Mouse (Mus musculus): ENCODE measurements around the gene Ccdc88a. TPM values are rescaled to one million over a fixed set of nuclear protein-coding genes. Genes with fewer than 3 reads are reported as not detected.
A peak's percentile ranks its signal among the peaks of the same experiment; 100 is the strongest.

The Ccdc88a gene
- polyA plus RNA-seq (2014; fragmentation: Nextera tagmentation; extraction: Ambion mirVana), result 26.2 and 27.9 TPM in 2 replicates

DNA sequence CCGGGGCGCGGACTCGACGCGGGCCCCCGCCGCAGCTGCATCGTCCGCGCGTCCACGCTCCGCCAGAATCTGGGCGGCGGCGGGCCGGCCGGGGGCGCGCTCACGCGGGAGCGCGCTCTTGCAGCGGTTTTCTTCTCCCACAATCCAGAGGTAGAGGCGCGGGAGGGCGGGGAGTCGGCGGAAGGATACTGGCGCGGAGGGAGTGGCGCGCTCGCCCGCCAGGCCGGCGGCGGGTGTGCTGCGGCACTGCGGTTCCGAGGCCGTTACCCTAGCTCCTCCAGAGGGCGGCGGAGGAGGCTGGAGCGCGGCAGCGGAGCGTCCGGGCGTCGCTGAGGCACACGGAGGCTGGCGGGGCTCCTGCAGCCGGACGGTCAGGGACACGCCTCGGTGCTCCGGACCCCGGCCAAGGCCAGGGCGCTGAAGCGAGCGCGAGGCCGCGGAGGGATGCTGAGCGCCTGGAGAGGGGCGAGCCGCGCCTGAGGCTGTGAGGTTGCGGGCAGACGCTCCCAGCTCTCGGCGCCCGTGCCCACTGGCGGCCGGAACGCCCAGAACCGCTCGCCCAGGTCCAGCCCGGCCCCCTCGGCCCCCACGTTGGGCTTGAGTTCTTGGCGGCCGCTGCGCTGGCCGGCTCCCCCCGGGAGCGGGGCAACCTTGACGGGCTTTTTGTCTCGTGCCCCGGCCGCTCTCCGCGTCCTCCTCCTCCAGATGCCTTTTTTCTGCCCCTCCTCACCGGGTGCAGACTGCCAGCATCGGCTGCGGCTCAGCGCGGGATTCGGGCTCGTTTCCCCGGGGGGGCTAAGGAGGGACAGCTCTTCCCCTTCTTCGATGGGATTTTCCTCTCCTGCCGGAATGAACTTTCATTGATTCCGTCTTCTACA lies at the start of gene Ccdc88a:
TSS of gene Ccdc88a (plus strand) at position 263 of the 878 bp plus-strand sequence.
- Histone ChIP-seq H3K27me3 (replicated peaks; ENCODE audit: control insufficient read depth, insufficient read depth, low read length) (no peaks in the 10 kb centered on the region), H3K27ac (replicated peaks; ENCODE audit: low read depth, low read length) (peak within 1 kb of the TSS; percentile 95), H3K9ac (ENCODE audit: low read depth, low read length) (peak within 1 kb of the TSS; percentile 95), H3K4me3 (ENCODE audit: low read depth, low read length) (peak within 1 kb of the TSS; percentile 96), H3K9me3 (ENCODE audit: control insufficient read depth, low read length) (no peaks in the 10 kb centered on the region), H3K4me2 (ENCODE audit: low read depth, low read length) (peak within 1 kb of the TSS; percentile 72), H3K36me3 (ENCODE audit: control insufficient read depth, insufficient read depth, low read length) (no peaks in the 10 kb centered on the region), H3K4me1 (ENCODE audit: control insufficient read depth, insufficient read depth, low read length) (peaks cover 3% of the 10 kb centered on the region; the same call in 1 of the 2 replicates)
- WGBS, result under 1% methylated on average over 61 of the region's 107 CpGs
- DNase-seq (ENCODE audit: low spot score) (peak; percentile 97), ATAC-seq (ENCODE audit: low read depth) (peak; percentile 96)

DNA sequence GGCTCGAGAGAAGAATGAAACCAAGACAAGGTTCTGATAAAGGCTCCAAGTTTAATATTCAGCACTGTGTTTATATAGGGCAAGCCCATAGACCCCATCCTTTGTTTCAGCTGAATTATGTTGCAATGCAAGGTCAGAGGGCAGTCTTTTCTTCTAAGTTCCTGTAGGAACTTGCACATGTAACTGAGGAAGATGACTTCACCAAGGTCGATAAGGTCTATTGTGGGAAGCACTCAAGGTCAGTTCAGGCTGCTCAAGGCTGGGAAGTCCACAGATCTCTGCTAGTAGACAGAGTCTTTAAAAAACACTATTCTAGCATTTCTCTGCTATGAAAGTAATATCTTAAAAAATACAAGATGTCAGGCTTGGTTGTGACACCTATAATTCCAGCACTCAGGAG lies 38.0 kb upstream of the Ccdc88a start:
- ATAC-seq (ENCODE audit: low read depth), result no peak
- Histone ChIP-seq H3K9me3 (ENCODE audit: control insufficient read depth, low read length) (no peaks in the 10 kb centered on the region), H3K9ac (ENCODE audit: low read depth, low read length) (no peak overlapping the region), H3K27ac (replicated peaks; ENCODE audit: low read depth, low read length) (no peak overlapping the region), H3K36me3 (ENCODE audit: control insufficient read depth, insufficient read depth, low read length) (no peaks in the 10 kb centered on the region), H3K27me3 (replicated peaks; ENCODE audit: control insufficient read depth, insufficient read depth, low read length) (no peaks in the 10 kb centered on the region), H3K4me1 (ENCODE audit: control insufficient read depth, insufficient read depth, low read length) (no peaks in the 10 kb centered on the region), H3K4me2 (ENCODE audit: low read depth, low read length) (no peak overlapping the region), H3K4me3 (ENCODE audit: low read depth, low read length) (no peak overlapping the region)
- no peak for DNase-seq (ENCODE audit: low spot score)
- 73% methylated on average over 2 of the region's 2 CpGs for WGBS

DNA sequence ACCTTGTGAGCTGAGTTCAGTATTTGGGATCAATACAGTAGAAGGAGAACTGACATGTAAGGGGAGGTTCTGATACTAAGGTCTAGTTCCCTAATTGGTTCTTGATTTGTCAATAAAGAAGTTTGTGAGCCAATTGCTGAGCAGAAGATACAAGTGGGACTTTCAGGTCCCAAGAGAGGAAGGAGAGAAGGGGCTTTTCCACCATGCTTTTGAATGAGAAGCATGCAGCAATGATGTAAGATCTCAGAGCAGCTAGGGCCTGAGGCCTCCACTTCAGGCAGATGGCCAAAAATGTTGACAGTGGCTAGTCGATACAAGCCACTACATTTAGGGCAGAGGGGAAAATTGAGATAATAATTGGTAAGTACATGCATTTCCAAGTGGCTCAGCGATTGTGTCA lies 32.2 kb upstream of the Ccdc88a start:
- no peaks in the 10 kb centered on the region for H3K9me3 ChIP-seq (ENCODE audit: control insufficient read depth, low read length)
- no peaks in the 10 kb centered on the region for H3K27me3 ChIP-seq (replicated peaks; ENCODE audit: control insufficient read depth, insufficient read depth, low read length)
- no peak for ATAC-seq (ENCODE audit: low read depth)
- no peak overlapping the region for H3K9ac ChIP-seq (ENCODE audit: low read depth, low read length)
- no peak for DNase-seq (ENCODE audit: low spot score)
- no peaks in the 10 kb centered on the region for H3K4me1 ChIP-seq (ENCODE audit: control insufficient read depth, insufficient read depth, low read length)
- no peak overlapping the region for H3K4me3 ChIP-seq (ENCODE audit: low read depth, low read length)
- WGBS, result 61% methylated on average over 2 of the region's 2 CpGs
- H3K36me3 ChIP-seq (ENCODE audit: control insufficient read depth, insufficient read depth, low read length), result no peaks in the 10 kb centered on the region
- no peak overlapping the region for H3K27ac ChIP-seq (replicated peaks; ENCODE audit: low read depth, low read length)
- H3K4me2 ChIP-seq (ENCODE audit: low read depth, low read length), result no peak overlapping the region

DNA sequence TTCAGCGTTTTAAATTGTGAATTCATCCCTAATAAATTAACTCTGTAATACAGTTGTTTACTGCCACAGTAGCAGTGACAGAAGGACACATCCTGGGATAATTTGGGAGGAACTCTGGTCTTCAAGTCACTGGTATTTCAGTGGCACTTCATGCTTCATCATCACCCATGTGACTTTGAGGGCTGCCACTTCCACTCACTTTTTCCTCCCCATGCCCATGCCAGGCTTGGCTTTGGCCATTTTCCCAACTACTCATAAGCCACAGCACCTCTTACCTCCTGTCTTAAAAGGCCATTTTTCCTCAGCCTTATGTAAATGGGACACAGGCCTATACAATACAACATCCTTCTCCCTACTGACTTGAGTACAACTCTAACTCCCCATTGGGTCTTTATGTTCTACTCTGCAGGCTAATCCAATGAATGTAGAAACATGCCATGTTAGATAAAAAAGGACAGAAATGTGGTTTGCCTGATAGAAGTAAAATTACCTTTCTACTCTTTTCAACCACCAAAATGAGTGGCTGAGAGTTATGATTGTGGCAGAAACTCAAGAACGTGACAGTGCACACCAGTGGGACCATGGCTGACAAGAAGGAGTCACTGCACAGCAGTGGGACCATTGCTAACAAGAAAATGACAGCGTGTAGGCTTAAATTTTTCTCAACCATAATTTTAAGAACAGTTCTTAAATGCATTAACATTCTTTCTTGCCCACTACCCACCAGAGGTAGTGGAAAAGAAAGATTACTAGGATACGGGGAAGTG lies 28.4 kb upstream of the Ccdc88a start:
- no peak overlapping the region for H3K4me3 ChIP-seq (ENCODE audit: low read depth, low read length)
- 73% methylated on average over 4 of the region's 4 CpGs for WGBS
- no peaks in the 10 kb centered on the region for H3K27me3 ChIP-seq (replicated peaks; ENCODE audit: control insufficient read depth, insufficient read depth, low read length)
- DNase-seq (ENCODE audit: low spot score) (no peak), ATAC-seq (ENCODE audit: low read depth) (no peak)
- no peaks in the 10 kb centered on the region for H3K4me1 ChIP-seq (ENCODE audit: control insufficient read depth, insufficient read depth, low read length)
- H3K9ac ChIP-seq (ENCODE audit: low read depth, low read length), result no peak overlapping the region
- no peak overlapping the region for H3K4me2 ChIP-seq (ENCODE audit: low read depth, low read length)
- H3K27ac ChIP-seq (replicated peaks; ENCODE audit: low read depth, low read length), result no peak overlapping the region
- H3K36me3 ChIP-seq (ENCODE audit: control insufficient read depth, insufficient read depth, low read length), result no peaks in the 10 kb centered on the region
- no peaks in the 10 kb centered on the region for H3K9me3 ChIP-seq (ENCODE audit: control insufficient read depth, low read length)

DNA sequence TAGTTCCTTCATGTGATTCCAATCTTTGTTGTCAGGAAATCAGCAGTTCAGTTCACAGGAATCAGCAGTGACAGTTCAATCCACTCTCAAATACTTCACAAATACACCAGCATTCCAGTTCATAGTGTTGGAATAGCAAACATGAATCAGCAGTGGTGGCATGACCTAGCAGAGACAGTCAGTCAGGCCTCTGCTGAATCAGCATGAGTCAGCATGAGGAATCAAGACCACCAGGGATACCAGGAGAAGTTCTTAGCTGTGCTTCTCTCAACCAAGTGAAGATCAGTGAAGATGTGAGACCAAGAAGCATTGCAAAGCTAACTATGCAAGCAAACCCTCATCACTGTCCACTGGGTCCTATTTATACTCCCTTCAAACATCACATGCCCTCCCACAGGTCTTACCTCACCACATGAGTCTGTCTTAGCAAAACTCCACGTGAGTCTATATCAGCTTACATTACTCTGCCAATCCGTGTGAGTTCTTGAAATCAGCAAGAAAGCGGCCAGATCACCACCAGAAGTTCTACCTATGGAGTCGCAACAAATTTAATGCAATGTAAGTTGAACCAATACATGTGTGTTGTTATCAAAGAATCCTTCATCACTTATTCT lies 27.7 kb upstream of the Ccdc88a start:
- H3K4me2 ChIP-seq (ENCODE audit: low read depth, low read length), result no peak overlapping the region
- no peaks in the 10 kb centered on the region for H3K36me3 ChIP-seq (ENCODE audit: control insufficient read depth, insufficient read depth, low read length)
- WGBS, result 79% methylated on average over 4 of the region's 4 CpGs
- ATAC-seq (ENCODE audit: low read depth) (no peak), DNase-seq (ENCODE audit: low spot score) (no peak)
- H3K9me3 ChIP-seq (ENCODE audit: control insufficient read depth, low read length), result no peaks in the 10 kb centered on the region
- H3K4me3 ChIP-seq (ENCODE audit: low read depth, low read length), result no peak overlapping the region
- no peaks in the 10 kb centered on the region for H3K27me3 ChIP-seq (replicated peaks; ENCODE audit: control insufficient read depth, insufficient read depth, low read length)
- H3K9ac ChIP-seq (ENCODE audit: low read depth, low read length), result no peak overlapping the region
- H3K4me1 ChIP-seq (ENCODE audit: control insufficient read depth, insufficient read depth, low read length), result no peaks in the 10 kb centered on the region
- no peak overlapping the region for H3K27ac ChIP-seq (replicated peaks; ENCODE audit: low read depth, low read length)

DNA sequence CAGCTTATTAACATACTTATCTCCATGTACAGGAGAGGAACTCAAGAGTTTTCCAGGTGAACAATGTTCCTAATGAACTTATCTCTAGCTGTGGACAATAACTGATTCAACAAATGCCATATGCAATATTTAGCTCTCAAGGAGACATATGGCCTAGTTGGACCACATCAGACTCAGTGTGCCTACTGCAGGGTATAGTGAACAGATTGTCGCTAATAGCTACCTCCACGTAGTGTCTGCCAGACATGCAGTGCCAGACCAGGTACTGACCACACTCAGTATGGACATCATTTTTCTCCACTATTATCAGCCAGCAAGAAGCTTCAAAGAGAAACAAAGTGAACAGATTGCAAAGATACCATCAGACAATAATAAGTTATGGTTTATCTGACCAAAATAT lies 22.6 kb upstream of the Ccdc88a start:
- Histone ChIP-seq H3K9me3 (ENCODE audit: control insufficient read depth, low read length) (no peaks in the 10 kb centered on the region), H3K4me1 (ENCODE audit: control insufficient read depth, insufficient read depth, low read length) (no peaks in the 10 kb centered on the region), H3K4me2 (ENCODE audit: low read depth, low read length) (no peak overlapping the region), H3K27me3 (replicated peaks; ENCODE audit: control insufficient read depth, insufficient read depth, low read length) (no peaks in the 10 kb centered on the region), H3K4me3 (ENCODE audit: low read depth, low read length) (no peak overlapping the region), H3K9ac (ENCODE audit: low read depth, low read length) (no peak overlapping the region), H3K27ac (replicated peaks; ENCODE audit: low read depth, low read length) (no peak overlapping the region), H3K36me3 (ENCODE audit: control insufficient read depth, insufficient read depth, low read length) (no peaks in the 10 kb centered on the region)
- no peak for DNase-seq (ENCODE audit: low spot score)
- 95% methylated on average over 2 of the region's 2 CpGs for WGBS
- ATAC-seq (ENCODE audit: low read depth), result no peak

DNA sequence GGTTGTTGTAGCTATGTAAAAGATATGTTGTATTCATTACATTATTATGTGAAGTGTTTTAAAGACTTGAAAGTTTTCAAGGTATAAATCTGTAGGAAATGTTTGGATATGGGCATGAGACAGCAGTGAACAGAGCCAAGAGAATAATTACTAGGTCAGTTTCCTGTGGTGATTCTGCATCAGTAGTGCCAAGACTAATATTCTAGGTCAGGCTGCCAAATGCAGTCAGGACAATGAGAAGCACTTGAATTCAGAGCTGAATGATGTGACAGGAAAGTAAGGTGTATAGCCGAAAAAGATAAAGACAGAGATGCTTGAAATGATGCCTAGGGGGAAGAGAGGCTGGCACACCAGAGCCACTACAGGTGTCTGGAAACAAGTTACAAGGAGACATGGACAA lies 21.2 kb upstream of the Ccdc88a start:
- ATAC-seq (ENCODE audit: low read depth), result no peak
- WGBS, result 74% methylated on average over 1 of the region's 1 CpGs
- DNase-seq (ENCODE audit: low spot score), result no peak

DNA sequence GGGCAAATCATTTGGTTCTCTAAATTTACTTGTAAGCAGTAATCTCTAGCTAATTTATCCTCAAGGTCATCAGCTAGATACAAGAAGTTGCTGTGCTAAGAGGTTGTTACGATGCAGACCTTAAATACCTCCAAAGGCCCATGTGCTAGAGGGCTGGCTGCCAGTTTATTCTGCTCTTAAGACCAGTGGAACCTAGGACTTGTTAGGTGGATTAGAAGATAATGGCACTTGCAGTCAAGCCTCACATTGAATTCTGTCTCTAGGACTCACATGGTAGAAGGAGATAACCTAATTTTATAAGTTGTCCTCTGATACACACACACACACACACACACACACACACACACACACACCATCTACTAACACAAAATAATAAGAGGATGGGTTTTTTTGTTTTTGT lies 5.3 kb upstream of the Ccdc88a start:
- Histone ChIP-seq H3K4me1 (ENCODE audit: control insufficient read depth, insufficient read depth, low read length) (no peaks in the 10 kb centered on the region), H3K27ac (replicated peaks; ENCODE audit: low read depth, low read length) (no peak overlapping the region), H3K36me3 (ENCODE audit: control insufficient read depth, insufficient read depth, low read length) (no peaks in the 10 kb centered on the region), H3K27me3 (replicated peaks; ENCODE audit: control insufficient read depth, insufficient read depth, low read length) (no peaks in the 10 kb centered on the region), H3K9me3 (ENCODE audit: control insufficient read depth, low read length) (no peaks in the 10 kb centered on the region), H3K4me2 (ENCODE audit: low read depth, low read length) (no peak overlapping the region), H3K9ac (ENCODE audit: low read depth, low read length) (no peak overlapping the region), H3K4me3 (ENCODE audit: low read depth, low read length) (no peak overlapping the region)
- DNase-seq (ENCODE audit: low spot score) (no peak), ATAC-seq (ENCODE audit: low read depth) (no peak)
- 64% methylated on average over 1 of the region's 1 CpGs for WGBS

More for the DNA sequence above, 21.2 kb upstream of the Ccdc88a start:
- Histone ChIP-seq H3K27ac (replicated peaks; ENCODE audit: low read depth, low read length) (no peak overlapping the region), H3K4me1 (ENCODE audit: control insufficient read depth, insufficient read depth, low read length) (no peaks in the 10 kb centered on the region), H3K36me3 (ENCODE audit: control insufficient read depth, insufficient read depth, low read length) (no peaks in the 10 kb centered on the region), H3K4me2 (ENCODE audit: low read depth, low read length) (no peak overlapping the region), H3K27me3 (replicated peaks; ENCODE audit: control insufficient read depth, insufficient read depth, low read length) (no peaks in the 10 kb centered on the region), H3K9ac (ENCODE audit: low read depth, low read length) (no peak overlapping the region), H3K4me3 (ENCODE audit: low read depth, low read length) (no peak overlapping the region), H3K9me3 (ENCODE audit: control insufficient read depth, low read length) (no peaks in the 10 kb centered on the region)
